Mouse (Mus musculus) adrenal gland, adult 18-20 months (tissue): ENCODE measurements around the gene Prnd. TPM values are rescaled to one million over a fixed set of nuclear protein-coding genes. Genes with fewer than 3 reads are reported as not detected.
A peak's percentile ranks its signal among the peaks of the same experiment; 100 is the strongest.

ENCODE experiments used
- DNase-seq, 2 experiments: peaks; one replicate each; pipeline ENCODE4 v3.0.0; 2021 to 2022; ENCODE audit warnings: low spot score in 2 of 2
- total RNA-seq, 2 experiments: library from RNA; stranded (reverse); gene quantifications; 1 replicate in 1 of 2; 2 replicates in 1 of 2; pipeline ENCODE4 v1.2.3; 2021

The Prnd gene
- total RNA-seq, 2 experiments from 2014 or later: 0.67 TPM; not detected in 1

DNA sequence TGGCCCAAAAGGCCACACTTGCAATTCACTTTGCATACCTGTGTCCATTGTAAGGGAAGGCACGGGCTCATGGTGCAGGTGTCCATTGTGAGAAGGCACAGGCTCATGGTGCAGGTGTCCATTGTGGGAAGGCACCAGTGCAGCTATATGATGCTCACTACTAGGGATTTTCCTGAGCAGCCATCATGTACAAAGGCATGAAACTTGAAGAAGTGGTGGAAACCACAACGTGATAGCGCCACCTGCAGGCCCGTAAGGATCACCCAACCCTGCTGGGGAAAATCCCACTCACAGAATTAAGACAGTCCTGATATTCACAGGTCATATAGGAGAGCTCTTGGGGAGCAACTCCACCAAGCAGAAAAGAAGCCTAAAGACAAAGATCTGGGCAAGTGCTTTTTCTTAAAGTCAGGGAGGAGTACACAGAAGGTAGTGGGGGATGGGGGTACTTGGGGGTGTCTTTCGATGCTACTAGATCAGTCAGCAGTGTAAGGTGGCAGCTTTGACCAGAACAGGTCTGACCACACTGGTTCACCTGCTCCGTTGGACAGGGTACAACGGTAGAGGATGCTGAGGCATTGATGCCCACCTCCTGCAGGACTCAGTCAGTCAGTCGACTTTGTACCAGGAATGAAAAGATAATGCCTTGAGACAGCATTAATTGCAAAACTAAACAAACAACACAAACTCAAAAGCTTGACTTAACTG lies 11.1 kb upstream of the Prnd start:
- peak; percentile 39 to 58 for DNase-seq

DNA sequence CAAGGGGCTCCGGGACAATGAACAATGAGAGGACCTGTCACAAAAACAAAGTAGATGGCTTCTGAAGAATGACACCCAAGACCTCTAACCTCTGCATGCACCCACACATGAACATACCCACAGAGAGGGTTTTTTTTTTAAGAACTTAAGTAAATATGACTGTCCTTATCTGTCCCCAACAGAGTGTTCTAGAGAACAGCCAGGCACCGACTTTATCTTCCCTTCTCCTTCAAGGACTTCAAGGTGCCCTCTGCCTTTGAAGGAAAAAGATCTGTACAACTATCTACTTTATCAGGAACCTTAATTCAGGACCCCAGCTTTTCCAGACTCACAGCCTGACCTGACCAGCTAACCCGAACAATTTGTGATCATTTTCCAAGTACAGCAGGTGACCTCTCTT lies 10.2 kb upstream of the Prnd start:
- DNase-seq: no peak

DNA sequence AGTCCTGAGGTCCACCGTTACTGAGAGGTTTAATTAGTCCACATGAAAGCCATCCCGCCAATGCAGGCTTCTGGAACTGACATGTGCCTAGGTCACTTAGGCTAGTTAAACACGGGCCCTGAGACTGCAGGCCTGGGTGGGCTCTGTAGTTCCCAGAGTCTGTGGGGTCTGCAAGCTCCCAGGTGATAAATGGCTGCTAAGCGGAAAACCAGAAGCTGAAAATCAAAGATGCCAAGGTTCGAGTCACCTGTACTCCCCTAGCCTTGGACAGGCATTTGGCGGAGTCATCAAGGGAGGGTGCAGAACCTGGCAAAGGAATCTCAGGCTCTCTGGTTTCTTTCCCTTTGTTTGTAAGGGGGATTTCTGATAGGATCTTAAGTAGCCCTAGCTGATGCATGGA lies 9.2 kb upstream of the Prnd start:
- peak in 1 of 2 experiments; percentile 10 for DNase-seq

DNA sequence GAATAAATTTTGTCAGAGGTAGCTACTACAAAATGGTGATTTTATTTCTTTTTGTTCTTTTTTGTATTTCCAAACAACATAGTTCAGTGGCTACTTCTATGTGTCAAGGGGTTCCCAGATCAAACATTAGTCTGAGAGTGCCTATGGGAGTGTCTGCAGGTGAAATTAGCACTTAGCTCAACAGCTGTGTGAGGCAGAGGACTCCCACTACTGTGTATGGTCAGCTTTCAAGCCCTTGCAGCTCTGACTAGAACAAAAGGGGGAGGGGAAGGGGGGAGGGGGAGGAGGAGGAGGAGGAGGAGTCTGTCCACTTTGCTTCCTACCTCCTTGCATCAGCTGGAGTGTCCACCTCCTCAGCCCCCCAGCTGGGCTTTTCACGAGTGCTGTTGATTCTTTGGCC lies 6.3 kb upstream of the Prnd start:
- DNase-seq: peak in 1 of 2 experiments; percentile 4

DNA sequence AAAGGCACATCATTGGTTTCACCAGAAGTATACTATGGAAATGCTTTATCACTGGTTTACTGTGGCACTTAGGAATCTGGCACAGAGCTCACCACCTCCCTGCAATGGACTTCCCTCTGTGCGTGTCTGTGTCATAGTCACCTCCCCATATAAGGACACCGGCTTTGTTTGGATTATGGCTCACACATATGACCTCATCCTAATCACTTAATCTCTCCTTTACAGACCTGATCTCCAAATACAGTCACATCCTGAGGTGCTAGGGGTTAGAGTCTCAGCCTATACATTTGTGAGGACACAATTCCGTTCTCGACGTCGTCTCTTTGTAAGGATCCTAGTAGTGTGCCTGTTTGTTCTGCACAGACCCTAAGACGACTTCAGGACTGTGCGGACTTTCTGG lies 5.4 kb upstream of the Prnd start:
- peak in 1 of 2 experiments; percentile 3 for DNase-seq

DNA sequence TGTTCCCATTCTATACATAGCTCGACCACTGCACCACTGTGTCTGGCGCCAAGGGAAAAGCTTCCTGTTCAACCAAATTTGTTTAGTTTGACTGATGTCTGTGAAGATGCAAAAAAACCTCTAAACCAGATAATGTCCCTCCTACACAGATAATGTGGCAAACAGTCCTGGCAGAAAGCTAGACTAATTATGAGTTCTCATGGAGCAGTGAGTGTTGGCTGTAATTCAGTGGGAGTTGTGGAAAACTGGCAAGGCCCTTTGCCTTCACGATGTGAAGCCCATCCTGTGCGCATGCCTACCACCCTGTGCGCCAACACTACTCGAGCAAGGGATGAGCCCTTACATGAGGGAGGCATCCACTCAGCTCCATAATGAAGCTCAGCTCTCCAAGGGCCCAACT lies 4.9 kb upstream of the Prnd start:
- peak in 1 of 2 experiments; percentile 3 for DNase-seq

DNA sequence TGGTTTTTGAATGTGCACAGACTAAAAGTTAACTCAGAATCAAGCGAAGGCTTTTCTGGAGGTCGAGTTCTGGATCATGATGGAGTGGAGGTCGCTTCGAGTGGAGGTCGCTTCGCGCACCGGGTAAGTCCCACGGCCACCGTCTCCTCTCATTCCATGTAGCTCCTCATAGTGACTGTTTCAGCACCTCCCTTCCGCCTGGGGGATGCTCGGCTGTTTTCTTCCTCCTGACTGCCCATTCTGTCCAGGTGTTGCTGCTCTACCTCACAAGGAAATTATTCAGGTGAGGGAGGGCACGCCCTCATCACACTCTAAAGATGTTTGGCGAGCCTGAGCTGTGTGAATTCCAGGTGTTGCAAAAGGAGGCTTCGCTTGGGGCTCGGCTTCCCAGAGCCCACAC lies 4.3 kb upstream of the Prnd start:
- DNase-seq: peak in 1 of 2 experiments; percentile 14

DNA sequence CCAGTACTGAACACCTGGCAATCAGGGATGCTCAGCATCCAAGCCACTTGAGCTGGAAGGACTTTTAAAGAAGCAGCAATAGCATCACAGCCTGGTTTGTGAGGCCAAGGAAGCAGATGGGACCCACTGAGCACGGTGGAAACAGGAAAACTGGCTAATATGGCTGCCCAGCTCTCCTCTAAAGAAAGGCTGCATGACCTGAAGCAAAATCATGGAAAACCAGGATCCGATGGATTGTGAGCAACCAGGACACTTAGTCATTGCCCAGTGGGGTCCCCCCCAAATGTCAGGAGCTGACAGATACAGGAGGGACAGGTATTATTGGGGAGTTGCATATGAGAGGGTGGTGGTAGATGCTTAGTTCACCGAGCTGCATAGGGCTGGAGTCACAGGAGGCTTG lies 2.5 kb upstream of the Prnd start:
- peak in 1 of 2 experiments; percentile 6 for DNase-seq

DNA sequence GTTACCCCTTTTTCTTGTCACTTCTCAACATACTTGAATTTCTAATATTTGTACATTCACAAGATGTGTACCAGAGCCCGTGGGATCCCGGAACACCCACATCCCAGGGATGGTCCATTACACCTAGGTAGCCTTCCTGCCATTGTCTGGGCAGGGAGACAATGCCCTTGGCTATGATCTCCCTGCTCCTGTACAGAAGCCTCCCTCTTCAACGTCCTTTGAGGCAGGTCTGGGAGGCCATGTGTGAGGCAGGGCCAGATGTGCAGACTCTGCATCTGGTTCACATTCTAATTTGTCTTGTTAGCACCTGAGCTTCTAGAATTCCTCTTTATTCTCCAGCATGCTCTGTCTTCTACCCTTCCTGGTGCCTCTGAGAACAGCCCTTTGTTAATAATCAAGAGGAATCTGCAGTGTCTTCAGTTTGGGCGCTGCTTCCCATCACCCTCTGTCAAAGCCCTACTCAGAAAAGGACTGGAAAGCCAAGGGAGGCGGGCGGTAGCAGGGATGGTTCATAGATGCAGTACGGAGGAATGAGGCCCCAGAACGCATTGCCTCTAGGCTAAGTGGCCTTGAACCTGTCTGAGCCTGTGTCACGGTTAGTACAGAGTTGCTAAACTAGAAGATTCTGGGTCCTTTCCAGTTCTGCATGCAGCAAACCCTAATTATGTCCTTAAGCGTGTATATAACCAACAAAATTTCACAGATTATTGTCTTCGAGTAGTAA lies 1.6 kb upstream of the Prnd start:
- no peak for DNase-seq

DNA sequence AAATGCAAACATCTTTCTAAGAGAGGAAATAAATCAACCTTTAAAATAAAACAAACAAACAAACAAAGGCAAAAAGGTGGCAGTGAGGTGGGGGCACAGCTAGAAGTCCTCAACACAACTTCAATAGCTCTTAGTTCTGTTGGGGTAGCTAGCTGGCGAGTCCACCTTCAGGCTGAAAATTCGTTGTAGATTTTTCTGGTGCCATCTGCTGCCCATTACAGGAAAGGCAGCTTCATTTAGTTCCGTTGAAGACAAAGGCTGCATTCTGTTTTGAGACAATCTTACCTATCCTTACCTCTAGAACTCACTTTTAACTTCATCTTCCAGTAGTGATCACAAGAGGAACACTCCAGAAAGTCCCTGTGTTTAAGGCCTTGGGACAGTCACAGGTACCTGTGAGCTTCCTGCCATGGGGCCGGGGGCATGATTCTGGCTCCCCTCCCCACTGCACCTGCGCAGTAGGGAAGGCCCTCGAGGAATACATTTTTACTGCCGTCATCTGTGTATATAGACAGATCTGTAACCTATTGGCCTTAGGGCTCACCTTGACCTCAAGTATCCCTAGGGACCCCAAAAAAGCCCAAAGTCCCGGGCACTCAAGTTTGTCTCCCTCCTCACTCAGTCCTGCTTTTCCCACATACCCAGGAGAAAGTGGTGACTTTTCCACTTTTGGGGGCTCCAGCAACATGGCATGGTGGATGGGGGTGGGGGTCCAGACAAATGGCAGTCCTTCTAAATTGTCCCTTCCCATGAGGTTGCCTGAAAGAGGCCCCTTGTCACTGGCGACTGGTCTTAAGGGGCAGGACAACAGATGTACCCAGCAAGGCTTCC lies 679 bp upstream of the Prnd start:
- DNase-seq: peak; percentile 35 to 60

DNA sequence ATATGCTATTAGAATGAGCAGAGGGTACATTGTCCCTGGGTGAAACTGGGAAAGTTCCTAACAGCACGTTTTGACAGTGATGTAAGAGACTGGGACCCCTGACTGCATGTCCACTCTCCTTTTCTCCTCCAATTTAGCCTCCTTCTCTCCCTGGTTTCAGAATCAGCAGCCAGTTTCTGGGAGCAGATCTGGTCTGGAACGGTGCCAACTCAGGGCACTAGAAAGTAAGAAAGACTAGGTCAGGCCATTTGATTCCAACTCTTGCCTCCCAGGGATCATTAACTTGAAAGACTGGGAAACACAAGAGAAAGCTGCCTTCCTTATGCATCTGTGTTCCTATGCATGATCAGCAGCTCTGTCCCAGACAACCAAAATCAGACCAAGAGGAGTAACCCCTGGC lies 1.8 kb downstream of the Prnd start:
- DNase-seq: no peak

DNA sequence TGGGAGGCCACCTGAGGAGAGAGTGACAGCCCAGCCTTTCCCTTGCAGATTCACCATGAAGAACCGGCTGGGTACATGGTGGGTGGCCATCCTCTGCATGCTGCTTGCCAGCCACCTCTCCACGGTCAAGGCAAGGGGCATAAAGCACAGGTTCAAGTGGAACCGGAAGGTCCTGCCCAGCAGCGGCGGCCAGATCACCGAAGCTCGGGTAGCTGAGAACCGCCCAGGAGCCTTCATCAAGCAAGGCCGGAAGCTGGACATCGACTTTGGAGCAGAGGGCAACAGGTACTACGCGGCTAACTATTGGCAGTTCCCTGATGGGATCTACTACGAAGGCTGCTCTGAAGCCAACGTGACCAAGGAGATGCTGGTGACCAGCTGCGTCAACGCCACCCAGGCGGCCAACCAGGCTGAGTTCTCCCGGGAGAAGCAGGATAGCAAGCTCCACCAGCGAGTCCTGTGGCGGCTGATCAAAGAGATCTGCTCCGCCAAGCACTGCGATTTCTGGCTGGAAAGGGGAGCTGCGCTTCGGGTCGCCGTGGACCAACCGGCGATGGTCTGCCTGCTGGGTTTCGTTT lies 2.4 kb downstream of the Prnd start:
- DNase-seq: no peak

DNA sequence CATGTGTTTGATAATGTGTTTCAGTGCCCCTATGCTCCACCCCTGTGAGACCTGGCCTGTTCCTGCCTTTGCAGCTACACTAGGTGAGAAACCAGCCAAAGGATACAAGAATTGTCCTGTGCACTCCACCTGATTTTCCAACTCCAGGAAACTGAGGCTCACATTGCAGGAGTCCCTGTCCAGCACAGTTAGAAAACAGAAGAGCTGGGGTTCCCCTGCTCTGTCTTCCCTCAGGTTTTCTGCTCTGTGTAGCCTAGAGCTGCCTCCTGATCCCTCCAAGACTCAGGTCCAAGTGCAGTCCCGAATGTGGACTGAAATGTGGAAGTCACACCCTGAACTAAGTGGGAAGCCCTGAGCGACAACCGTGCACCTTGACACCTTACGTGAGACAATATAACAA lies 3.0 kb downstream of the Prnd start:
- no peak for DNase-seq

DNA sequence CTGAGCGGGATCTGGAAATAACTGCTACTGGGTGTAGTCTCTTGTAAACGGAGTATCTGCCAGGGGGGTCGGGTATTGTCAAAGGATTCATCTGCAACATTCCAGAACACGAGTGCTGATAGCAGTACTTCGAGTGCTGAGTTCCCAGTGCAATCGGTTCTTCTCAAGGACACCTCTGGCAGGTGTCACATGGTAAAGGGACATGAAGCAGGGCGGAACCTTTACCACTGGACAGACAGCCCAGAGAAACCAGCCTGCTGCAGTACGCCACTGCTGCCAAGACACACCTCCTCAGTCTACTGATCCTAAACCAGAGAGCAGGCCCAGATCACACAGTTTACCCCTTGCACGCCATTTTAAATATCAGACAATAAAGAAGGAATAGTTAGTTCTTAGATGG lies 4.2 kb downstream of the Prnd start:
- DNase-seq: peak in 1 of 2 experiments; percentile 34

DNA sequence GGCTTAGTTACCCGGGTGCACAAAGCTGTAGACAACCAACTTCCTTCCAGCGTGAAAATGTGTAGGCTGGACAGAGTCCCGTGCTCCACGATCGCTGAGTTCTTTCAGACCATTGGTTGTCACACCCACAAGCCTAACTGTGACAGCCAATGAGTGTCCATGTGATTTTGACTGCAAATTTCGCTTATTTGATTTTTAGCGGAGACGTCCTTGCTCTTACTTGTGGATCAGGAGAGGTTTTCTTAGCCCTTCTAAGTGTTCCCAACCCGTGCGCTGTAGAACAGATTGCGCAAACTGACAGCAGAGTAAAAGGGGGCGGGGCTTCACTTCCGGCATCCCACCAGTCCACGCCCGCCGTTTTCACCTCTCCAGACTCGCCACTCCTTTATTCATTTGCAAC lies 4.6 kb downstream of the Prnd start:
- peak; percentile 35 to 46 for DNase-seq

DNA sequence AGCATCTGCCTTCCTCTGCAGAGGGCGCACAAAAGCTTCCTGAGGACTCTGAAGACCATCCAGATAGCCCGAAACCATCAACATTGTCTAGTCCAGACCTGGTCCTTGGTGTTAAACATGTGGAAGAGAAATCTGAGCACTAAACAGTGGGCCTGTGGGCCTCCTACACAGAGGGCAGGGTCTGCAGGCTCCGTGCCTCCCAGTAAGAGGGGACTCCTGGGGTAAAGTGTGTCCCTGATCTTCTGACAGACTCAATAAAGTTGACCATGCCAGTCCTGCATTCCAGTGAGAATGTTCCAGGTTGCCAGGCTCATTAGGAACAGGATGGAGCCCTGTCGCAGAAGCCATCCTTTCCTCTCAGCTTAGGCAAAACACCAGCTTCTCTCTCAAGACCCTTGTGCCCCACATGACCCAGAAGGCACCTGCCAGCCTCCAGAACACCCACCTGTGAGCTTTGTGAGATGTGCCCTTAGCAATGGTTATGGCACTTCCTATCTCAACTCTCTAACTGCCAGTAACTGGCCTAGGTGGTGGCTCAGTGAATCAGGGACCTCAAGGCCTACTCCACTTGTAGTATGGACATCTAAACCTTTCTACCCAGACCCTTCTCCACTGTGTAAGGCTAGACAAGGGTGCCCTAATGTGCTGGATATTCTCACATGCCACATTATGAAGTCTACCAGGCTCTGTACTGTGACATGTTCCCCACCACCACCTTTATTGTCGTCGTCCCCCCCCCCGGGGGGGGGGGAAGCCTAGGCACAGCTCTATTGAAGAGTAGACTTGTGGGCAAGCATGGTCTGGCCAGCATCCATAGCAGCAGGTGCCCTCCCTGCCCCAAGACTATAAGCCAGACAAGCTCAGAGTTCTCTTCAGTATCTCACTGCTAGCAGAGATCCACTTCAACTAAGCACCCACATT lies 5.9 kb downstream of the Prnd start:
- DNase-seq: no peak

DNA sequence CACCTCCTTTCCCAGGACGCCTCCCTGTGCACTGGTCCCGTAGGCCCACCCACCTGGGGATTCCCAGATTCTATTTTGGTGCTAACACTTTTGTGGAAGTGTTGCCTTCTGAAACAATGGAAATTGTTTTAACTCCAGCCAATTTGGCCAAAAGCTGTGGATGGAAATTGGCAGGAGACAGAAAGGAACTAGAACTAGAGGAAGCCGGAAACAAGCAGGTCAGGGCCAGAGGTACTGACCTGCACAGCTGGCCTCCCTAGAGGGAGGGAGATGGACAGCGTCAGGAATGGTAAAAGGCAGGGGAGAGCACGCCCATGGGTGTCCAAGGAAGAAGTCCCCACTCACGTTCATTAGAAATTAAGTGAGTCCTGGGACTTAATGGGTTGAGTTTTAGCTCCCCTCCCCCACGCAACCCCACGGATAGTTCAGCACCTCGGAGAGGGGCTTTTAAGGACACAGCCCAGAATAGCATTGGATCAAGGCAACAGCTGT lies 7.1 kb downstream of the Prnd start:
- no peak for DNase-seq

DNA sequence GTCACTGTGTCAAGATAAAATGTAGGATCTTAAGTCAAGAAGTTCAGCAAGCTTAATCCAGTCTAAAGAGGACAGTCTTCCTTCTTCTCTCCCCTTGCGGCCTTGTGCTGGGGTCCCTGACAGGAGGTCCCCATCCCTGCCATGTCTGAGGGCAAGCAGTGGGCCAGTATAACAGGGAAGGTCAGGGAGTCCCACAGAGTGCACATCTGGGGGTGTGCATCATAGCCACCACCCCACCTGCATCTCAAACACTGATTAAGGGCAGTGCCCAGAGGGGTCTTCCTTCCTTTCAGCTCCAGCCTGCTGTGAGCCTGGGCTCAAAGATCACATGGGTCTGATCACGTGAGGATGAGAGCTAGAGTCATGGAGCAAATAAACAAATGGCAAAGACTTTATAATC lies 11.0 kb downstream of the Prnd start:
- no peak for DNase-seq

DNA sequence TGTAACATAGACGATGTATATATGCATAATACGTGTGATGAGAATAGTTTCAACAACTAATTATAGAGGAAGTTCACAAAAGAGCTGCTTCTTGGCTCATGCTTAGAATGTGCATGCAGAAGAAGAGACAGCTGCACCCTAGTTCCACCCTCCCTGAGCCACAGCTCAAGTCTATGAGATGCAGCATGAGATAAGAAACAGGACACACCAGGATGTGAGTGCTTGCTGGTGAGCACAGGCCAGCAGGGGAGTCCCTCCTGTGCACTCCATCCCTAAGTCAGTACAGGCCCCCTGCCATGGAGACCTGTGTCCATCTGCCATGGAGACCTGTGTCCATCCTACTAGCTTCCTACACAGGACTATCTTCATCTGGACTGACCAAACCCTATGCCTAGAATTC lies 19.9 kb downstream of the Prnd start:
- no peak for DNase-seq

DNA sequence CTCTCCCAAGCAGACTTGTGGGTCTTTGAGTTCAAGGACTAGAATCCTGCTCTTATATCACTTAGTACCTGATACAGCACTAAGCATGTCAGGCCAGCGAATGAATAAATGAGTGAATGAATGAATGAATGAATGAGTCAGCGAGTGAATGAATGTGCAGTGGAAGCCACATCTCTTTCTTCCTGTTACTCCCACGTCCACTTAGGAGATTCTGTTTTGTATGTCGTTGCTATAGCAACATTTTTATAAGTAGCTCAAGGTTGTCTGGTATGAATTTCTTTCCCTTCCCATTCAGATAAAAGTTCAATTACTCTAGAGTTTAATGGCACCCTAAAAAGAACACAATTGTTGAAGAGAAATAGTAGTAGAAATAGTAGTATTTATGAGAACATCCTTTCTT lies 20.4 kb downstream of the Prnd start:
- no peak for DNase-seq
